Mouse (Mus musculus) thymus, postnatal 25 days (tissue): ENCODE data around the gene Prok1.

ENCODE experiments used
- DNase-seq: peaks from one replicate; pipeline ENCODE4 v3.0.0; 2022

Gene Prok1

GRCm38 (mm10) chr3:107233945-107234344, 5.6 kb downstream of the Prok1 start:
- DNase-seq, result no peak

DNA sequence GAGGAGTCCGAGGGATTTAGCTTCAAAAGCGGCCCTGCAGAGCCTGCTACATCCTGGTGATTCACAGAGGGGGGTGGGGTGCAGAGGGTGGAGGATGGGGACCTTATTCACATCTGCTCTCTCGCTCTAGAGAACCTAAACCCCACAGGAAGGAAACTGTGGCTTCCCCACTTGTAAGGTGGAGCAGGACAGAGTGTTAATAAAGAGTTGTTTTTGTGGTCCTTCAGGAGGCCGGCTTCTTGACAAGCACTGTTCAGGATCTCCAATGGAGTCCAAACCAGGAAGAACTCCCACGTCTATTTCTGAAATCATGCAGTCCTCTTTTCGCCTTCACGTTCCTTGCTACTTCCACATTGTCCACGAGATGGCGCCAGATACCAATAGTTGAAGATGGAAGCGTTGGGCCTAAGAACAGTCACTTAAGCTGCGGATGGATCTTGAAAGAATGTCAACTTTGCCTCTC, 6.1 kb downstream of the Prok1 start:
- peak; percentile 82 for DNase-seq

DNA sequence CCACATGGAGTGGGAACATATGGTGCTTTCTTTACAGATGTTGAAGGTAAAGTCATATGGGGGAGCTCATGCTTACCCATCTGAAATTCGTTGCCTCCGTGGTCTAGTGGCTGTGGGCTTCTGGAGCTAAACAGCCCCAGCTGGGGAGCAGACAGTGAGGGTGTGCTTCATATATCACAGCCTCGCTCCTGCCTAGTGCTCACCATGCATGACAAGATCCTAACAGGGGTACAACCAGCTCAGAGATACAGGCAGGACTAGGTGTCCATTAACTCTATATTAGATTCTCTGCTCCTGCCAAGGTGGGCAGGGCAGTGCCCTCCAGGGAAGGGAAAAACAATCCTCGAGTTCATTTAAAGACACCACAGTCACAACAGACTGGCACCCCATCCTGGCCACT, 8.3 kb downstream of the Prok1 start:
- no peak for DNase-seq

GRCm38 (mm10) chr3:107230527-107230926, 9.0 kb downstream of the Prok1 start, which contains the start of gene A630076J17Rik:
A630076J17Rik (plus strand) TSS chr3:107230614.
- DNase-seq, result no peak

- no peak for DNase-seq
Observed at GRCm38 (mm10) chr3:107229822-107230221, 9.7 kb downstream of the Prok1 start.

- DNase-seq, result no peak
Observed at GRCm38 (mm10) chr3:107229221-107229620, 10.3 kb downstream of the Prok1 start.

- DNase-seq, result no peak
Observed at GRCm38 (mm10) chr3:107225820-107226219, 13.7 kb downstream of the Prok1 start.

- no peak for DNase-seq
Observed at GRCm38 (mm10) chr3:107223230-107223629, 16.3 kb downstream of the Prok1 start.

- DNase-seq, result no peak
Observed at GRCm38 (mm10) chr3:107221608-107222007, 17.9 kb downstream of the Prok1 start, which contains the start of gene Cym. Cym (minus strand) TSS chr3:107221732.

DNA sequence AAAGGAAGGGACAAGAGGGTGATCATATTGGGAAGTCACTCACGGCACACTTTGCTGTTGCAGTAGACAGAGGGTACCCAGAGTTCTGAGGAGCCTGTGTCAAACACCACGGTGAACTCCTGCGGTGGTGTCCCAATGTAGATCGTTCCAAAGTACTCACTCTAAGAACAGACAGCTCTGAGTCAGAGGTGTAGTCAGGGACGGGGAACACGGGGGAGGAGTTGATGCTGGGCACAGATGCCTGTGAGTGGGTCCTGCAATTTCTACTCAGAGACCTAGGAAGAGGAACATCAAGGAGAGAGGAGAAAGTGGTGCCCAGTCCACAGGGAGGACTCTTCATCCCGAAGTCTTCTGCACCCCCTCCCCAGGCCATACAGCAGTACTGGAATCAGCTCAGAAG, 20.9 kb downstream of the Prok1 start:
- DNase-seq, result no peak

DNA sequence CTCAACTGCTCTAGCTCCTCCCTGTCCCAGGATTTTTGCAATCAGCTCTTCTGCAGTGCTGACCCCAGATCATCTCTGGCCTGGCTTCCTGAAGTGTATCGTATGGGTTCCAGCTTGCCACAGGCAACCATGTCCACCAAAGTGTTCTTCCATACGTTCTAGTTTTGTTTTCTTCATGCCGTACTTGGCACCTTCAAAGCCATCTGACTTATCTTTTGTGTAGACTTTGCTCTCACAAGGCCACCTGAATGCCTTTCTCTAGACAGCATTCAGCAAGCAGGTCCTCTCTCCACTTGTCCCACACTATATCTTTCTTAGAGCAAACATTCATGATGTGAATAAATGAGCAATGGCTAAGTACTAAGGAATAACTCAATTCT, 22.4 kb downstream of the Prok1 start:
- DNase-seq, result no peak

DNA sequence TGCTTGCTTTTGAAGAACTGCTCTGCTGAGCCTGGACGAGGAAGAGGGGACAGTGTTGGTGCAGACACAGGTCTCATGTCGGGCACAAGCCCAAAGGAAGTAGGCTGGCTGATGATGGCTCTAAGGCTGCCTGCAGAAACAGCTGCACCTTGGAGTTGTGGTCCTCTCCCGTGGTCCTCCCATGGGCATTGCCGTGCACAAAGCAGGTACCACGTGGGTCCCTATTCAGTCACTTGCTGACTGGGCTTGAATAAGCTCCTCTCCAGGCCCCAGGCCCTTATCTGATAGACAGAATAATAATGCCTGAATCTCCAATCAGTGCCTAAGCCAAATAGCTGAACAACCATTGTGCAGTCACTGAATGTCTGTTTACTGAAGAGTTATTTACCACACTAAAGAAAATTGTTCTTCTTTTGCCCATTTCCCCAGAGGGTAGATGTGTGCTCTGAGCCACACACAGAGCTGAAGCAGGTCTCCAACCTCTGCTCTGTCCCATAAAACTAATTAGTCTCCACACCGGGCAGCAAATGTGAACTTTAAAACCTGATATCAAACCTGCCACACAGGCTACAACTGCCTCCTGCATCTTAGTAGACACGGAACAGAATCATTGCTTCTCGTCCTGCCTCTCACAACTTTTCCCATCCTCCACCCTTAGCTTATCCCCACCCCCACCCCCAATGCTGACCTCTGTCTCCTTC, 23.0 kb downstream of the Prok1 start:
- DNase-seq, result no peak

GRCm38 (mm10) chr3:107214606-107215005, 24.9 kb downstream of the Prok1 start:
- DNase-seq, result no peak

- DNase-seq, result no peak
Observed at GRCm38 (mm10) chr3:107207625-107208253, 31.8 kb downstream of the Prok1 start.

- no peak for DNase-seq
Observed at GRCm38 (mm10) chr3:107206490-107207150, 32.9 kb downstream of the Prok1 start.

- DNase-seq, result peak; percentile 65
Observed at GRCm38 (mm10) chr3:107205994-107206393, 33.5 kb downstream of the Prok1 start.

DNA sequence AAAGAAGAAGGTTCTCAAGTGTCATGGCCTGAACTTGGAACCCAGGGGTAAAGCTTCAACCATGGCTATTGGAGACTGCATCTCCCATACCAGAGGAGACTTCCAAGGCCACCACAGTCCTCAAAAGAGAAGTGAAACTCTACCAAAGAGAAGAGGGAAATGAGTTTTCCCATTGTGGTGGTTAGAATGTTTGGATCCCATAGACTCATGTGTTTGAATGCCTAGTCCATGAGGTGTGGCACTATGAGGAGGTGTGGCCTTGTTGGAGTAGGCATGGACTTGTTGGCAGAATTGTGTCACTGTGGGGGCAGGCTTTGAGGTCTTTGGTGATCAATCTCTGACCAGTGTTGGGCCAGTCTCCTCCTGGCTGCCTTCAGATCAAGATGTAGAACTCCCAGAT, 34.3 kb downstream of the Prok1 start:
- DNase-seq, result no peak

DNA sequence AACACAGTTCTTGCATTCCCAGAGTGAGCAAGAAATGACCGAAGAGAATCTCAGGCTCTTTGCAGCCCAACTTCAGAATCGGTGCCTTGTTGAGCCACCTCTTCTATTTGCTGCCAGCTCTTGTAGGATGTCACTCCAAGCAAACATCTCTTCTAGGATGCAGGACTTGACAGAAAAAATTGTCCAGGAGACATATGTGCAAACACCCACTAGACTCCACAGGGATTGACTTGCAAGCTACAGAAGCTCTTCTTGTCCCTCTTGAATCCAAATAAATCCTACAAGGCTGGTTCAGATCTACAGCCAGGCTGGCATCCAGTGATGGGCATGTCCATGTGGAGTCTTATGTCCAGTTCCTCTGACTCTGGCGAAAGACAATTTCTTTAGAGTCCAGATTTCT, 35.1 kb downstream of the Prok1 start:
- no peak for DNase-seq

DNA sequence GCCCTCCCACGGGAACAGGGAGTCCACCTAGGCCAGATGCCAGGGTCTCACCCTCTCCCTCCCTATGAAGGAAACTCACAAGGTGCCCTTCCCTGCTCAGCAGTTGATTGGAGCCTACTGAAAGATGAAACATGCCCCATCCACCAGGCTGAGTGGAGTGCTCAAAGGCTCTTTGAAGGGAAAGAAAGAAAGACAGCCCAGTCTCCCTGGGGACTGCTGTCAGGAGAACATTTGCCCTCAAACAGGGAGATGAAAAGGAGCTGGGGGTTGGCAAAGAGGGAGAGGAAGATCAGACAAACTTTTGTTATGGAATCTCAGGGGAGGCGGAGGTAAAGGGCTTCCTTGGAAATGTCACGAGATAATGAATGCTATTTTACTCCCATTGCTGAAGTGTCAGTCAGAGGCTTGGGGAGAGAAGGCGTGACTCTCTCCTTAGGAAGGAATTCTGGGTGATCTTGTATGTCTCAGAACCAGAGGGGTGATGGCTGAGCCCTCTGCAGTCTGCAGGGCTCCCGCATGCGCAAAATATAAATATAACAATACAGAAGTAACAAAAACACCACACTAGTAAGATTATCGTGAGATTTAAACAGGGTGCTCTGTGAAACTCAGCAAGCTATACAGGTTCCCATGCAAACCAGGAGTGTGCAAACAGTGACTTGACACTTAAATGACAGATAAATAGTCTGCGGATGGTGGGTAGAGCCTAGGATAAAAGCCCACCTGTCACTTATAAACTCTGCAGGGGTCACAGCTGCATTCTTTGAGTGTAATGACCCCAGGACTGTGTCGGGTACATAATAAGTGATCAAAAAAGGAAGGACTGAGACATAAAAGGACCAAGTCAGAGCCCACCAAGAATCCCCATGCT, 38.0 kb downstream of the Prok1 start:
- DNase-seq, result no peak

DNA sequence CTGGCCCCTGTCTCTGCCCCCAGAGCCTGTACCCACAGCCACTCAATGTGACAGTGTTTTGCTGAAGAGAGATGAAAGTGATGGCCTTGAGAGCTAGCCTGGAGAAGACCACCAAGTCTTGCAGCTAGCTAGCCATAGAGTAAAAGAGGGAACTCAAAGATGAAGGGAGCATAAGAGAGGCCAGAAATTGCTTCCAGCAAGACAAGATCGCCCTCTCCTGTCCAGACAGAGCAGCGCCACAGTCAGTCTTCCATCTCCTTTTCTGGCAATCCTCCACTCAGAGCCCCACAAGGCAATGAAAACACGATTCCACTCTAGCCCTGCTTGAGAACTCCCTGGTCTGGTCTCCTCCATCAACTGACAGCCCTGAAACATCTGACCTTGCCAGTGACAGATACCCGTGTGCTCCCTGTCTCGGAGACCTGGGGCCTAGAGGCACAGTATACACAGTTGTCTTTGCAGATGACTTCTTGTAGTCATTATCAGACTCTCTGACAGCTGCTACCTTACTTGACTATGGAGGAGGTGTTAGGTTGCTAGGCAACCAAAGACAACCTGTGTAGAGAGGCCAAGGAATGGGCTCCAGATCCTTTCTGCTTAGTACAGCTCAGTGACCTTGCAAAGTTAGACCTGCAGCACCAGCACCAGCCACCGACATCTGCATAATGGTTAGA, 51.1 kb downstream of the Prok1 start:
- peak; percentile 54 for DNase-seq

- DNase-seq, result no peak
Observed at GRCm38 (mm10) chr3:107187022-107187421, 52.5 kb downstream of the Prok1 start.

GRCm38 (mm10) chr3:107185597-107185996, 53.9 kb downstream of the Prok1 start:
- peak; percentile 15 for DNase-seq
